Mouse (Mus musculus): ENCODE measurements around the gene Pfn1.

The Pfn1 gene

GRCm38 (mm10) chr11:70637764-70638163 lies 16.7 kb downstream of the Pfn1 start:
- DNase-seq (ENCODE audit: low spot score in 2 of 2), result no peak

GRCm38 (mm10) chr11:70635601-70636000 lies 18.8 kb downstream of the Pfn1 start:
- no peak for DNase-seq (ENCODE audit: low spot score in 2 of 2)

- DNase-seq (ENCODE audit: low spot score in 2 of 2), result no peak
Measured at GRCm38 (mm10) chr11:70630129-70630528, 24.3 kb downstream of the Pfn1 start.

- DNase-seq (ENCODE audit: low spot score in 2 of 2), result no peak
Measured at GRCm38 (mm10) chr11:70629557-70629956, 24.9 kb downstream of the Pfn1 start.

GRCm38 (mm10) chr11:70628431-70628830 lies 26.0 kb downstream of the Pfn1 start:
- no peak for DNase-seq (ENCODE audit: low spot score in 2 of 2)

- no peak for DNase-seq (ENCODE audit: low spot score in 2 of 2)
Measured at GRCm38 (mm10) chr11:70626877-70627276, 27.6 kb downstream of the Pfn1 start.

GRCm38 (mm10) chr11:70625473-70625872 lies 29.0 kb downstream of the Pfn1 start:
- peak in 1 of 2 experiments; percentile 56 for DNase-seq (ENCODE audit: low spot score in 2 of 2)

GRCm38 (mm10) chr11:70623053-70623742 lies 31.2 kb downstream of the Pfn1 start:
- no peak for DNase-seq (ENCODE audit: low spot score in 2 of 2)

- DNase-seq (ENCODE audit: low spot score in 2 of 2), result no peak
Measured at GRCm38 (mm10) chr11:70621972-70622814, 32.3 kb downstream of the Pfn1 start.

GRCm38 (mm10) chr11:70619101-70619500 lies 35.3 kb downstream of the Pfn1 start, which contains the start of gene Chrne:
Chrne (minus strand) TSS chr11:70619216.
- no peak for DNase-seq (ENCODE audit: low spot score in 2 of 2)

- no peak for DNase-seq (ENCODE audit: low spot score in 2 of 2)
Measured at GRCm38 (mm10) chr11:70615516-70616093, 38.8 kb downstream of the Pfn1 start, which contains the start of gene 4930544D05Rik. 4930544D05Rik (plus strand) TSS chr11:70615848.

- peak; percentile 47 to 52 for DNase-seq (ENCODE audit: low spot score in 2 of 2)
Measured at GRCm38 (mm10) chr11:70615074-70615473, 39.4 kb downstream of the Pfn1 start.

GRCm38 (mm10) chr11:70612505-70612904 lies 41.9 kb downstream of the Pfn1 start:
- DNase-seq (ENCODE audit: low spot score in 2 of 2), result no peak

- no peak for DNase-seq (ENCODE audit: low spot score in 2 of 2)
Measured at GRCm38 (mm10) chr11:70610752-70611151, 43.7 kb downstream of the Pfn1 start.

- DNase-seq (ENCODE audit: low spot score in 2 of 2), result peak in 1 of 2 experiments; percentile 31
Measured at GRCm38 (mm10) chr11:70608381-70609066, 45.9 kb downstream of the Pfn1 start.

GRCm38 (mm10) chr11:70607611-70608010 lies 46.8 kb downstream of the Pfn1 start:
- DNase-seq (ENCODE audit: low spot score in 2 of 2), result no peak

GRCm38 (mm10) chr11:70606717-70607116 lies 47.7 kb downstream of the Pfn1 start:
- DNase-seq (ENCODE audit: low spot score in 2 of 2), result no peak

- DNase-seq (ENCODE audit: low spot score in 2 of 2), result peak; percentile 50 to 66
Measured at GRCm38 (mm10) chr11:70605024-70605566, 49.3 kb downstream of the Pfn1 start.

Measured in spleen, postnatal 14 days (tissue).